Mouse (Mus musculus): ENCODE measurements at regions not wholly inside any gene's neighbourhood (a gene's known extent, or its start where the extent isn't known, plus 50 kb on each side); places are given as distances from the start of the nearest gene placed in this dataset.
A peak's percentile ranks its signal among the peaks of the same experiment; 100 is the strongest.

- Histone ChIP-seq H3K4me1 (no peaks in the 10 kb centered on the region), H3K36me3 (no peaks in the 10 kb centered on the region), H3K9ac (no peak overlapping the region), H3K27me3 (no peaks in the 10 kb centered on the region), H3K4me3 (no peak overlapping the region), H3K27ac (no peak overlapping the region), H3K4me2 (replicated peaks) (no peak overlapping the region), H3K9me3 (no peaks in the 10 kb centered on the region)
- WGBS = 90% methylated on average over 4 of the region's 4 CpGs
- no peak for ATAC-seq (ENCODE audit: low FRiP score, low read depth)
Measured at GRCm38 (mm10) chr3:147041201-147041600, 189.0 kb downstream of the Ttll7 start.

- WGBS = 85% methylated on average over 3 of the region's 3 CpGs
- no peaks in the 10 kb centered on the region for H3K9me3 ChIP-seq
- no peak for ATAC-seq (ENCODE audit: low FRiP score, low read depth)
- H3K27me3 ChIP-seq = no peaks in the 10 kb centered on the region
- H3K4me3 ChIP-seq = no peak overlapping the region
- H3K9ac ChIP-seq = no peak overlapping the region
- no peak overlapping the region for H3K27ac ChIP-seq
- 0 out of 2 replicates have a peak, but pooled peaks cover 6% of the 10 kb centered on the region for H3K4me1 ChIP-seq
- H3K4me2 ChIP-seq (replicated peaks) = no peak overlapping the region
- no peaks in the 10 kb centered on the region for H3K36me3 ChIP-seq
Measured at GRCm38 (mm10) chr3:147042911-147043310, 190.7 kb downstream of the Ttll7 start.

- Histone ChIP-seq H3K9ac (no peak overlapping the region), H3K4me3 (no peak overlapping the region), H3K36me3 (no peaks in the 10 kb centered on the region), H3K27ac (no peak overlapping the region), H3K4me2 (replicated peaks) (no peak overlapping the region), H3K4me1 (0 out of 2 replicates have a peak, but pooled peaks cover 6% of the 10 kb centered on the region), H3K27me3 (no peaks in the 10 kb centered on the region), H3K9me3 (peaks cover 8% of the 10 kb centered on the region; the same call in 1 of the 2 replicates)
- 52% methylated on average over 2 of the region's 2 CpGs for WGBS
- no peak for ATAC-seq (ENCODE audit: low FRiP score, low read depth)
Measured at GRCm38 (mm10) chr3:147046634-147047033, 194.5 kb downstream of the Ttll7 start.

GRCm38 (mm10) chr3:147054157-147054838, 202.1 kb downstream of the Ttll7 start:
- Histone ChIP-seq H3K9me3 (peaks cover 8% of the 10 kb centered on the region; the same call in 1 of the 2 replicates), H3K27me3 (no peaks in the 10 kb centered on the region), H3K4me2 (replicated peaks) (no peak overlapping the region), H3K27ac (no peak overlapping the region), H3K4me1 (peaks cover 11% of the 10 kb centered on the region), H3K36me3 (no peaks in the 10 kb centered on the region), H3K9ac (no peak overlapping the region), H3K4me3 (no peak overlapping the region)
- WGBS = 25% methylated on average over 8 of the region's 8 CpGs
- no peak for ATAC-seq (ENCODE audit: low FRiP score, low read depth)

- Histone ChIP-seq H3K27ac (peak overlapping the region; percentile 53; the same call in 1 of the 2 replicates), H3K9ac (no peak overlapping the region), H3K9me3 (no peaks in the 10 kb centered on the region), H3K4me1 (peaks cover 16% of the 10 kb centered on the region), H3K36me3 (no peaks in the 10 kb centered on the region), H3K4me3 (no peak overlapping the region), H3K27me3 (no peaks in the 10 kb centered on the region), H3K4me2 (replicated peaks) (no peak overlapping the region)
- peak; percentile 36; the same call in 1 of the 2 replicates for ATAC-seq (ENCODE audit: low FRiP score, low read depth)
- WGBS = 48% methylated on average over 3 of the region's 3 CpGs
Measured at GRCm38 (mm10) chr3:147057874-147058273, 205.7 kb downstream of the Ttll7 start.

GRCm38 (mm10) chr3:147060659-147061058, 208.5 kb downstream of the Ttll7 start:
- ATAC-seq (ENCODE audit: low FRiP score, low read depth) = no peak
- H3K27me3 ChIP-seq = no peaks in the 10 kb centered on the region
- 85% methylated on average over 8 of the region's 8 CpGs for WGBS

GRCm38 (mm10) chr3:147062451-147062850, 210.3 kb downstream of the Ttll7 start:
- no peaks in the 10 kb centered on the region for H3K36me3 ChIP-seq
- H3K4me3 ChIP-seq = no peak overlapping the region
- H3K4me1 ChIP-seq = peaks cover 24% of the 10 kb centered on the region
- no peak for ATAC-seq (ENCODE audit: low FRiP score, low read depth)
- H3K9ac ChIP-seq = no peak overlapping the region
- no peaks in the 10 kb centered on the region for H3K27me3 ChIP-seq
- WGBS = 70% methylated on average over 7 of the region's 7 CpGs
- no peak overlapping the region for H3K27ac ChIP-seq
- H3K9me3 ChIP-seq = no peaks in the 10 kb centered on the region
- H3K4me2 ChIP-seq (replicated peaks) = no peak overlapping the region

More at GRCm38 (mm10) chr3:147060659-147061058, 208.5 kb downstream of the Ttll7 start:
- H3K36me3 ChIP-seq = no peaks in the 10 kb centered on the region
- H3K9me3 ChIP-seq = no peaks in the 10 kb centered on the region
- H3K4me3 ChIP-seq = no peak overlapping the region
- H3K4me2 ChIP-seq (replicated peaks) = no peak overlapping the region
- no peak overlapping the region for H3K27ac ChIP-seq
- no peak overlapping the region for H3K9ac ChIP-seq
- H3K4me1 ChIP-seq = peaks cover 24% of the 10 kb centered on the region

GRCm38 (mm10) chr3:147063578-147064442, 211.6 kb downstream of the Ttll7 start:
- Histone ChIP-seq H3K9ac (no peak overlapping the region), H3K4me3 (no peak overlapping the region), H3K27me3 (no peaks in the 10 kb centered on the region), H3K4me2 (replicated peaks) (0 out of 2 replicates have a peak overlapping the region, but pooled peaks have one; percentile 5), H3K9me3 (no peaks in the 10 kb centered on the region), H3K27ac (peak overlapping the region; percentile 55; the same call in 1 of the 2 replicates), H3K4me1 (peaks cover 24% of the 10 kb centered on the region), H3K36me3 (no peaks in the 10 kb centered on the region)
- 62% methylated on average over 16 of the region's 16 CpGs for WGBS
- ATAC-seq (ENCODE audit: low FRiP score, low read depth) = peak; percentile 89

GRCm38 (mm10) chr3:147064443-147064868, 212.3 kb downstream of the Ttll7 start:
- Histone ChIP-seq H3K4me3 (no peak overlapping the region), H3K4me2 (replicated peaks) (no peak overlapping the region), H3K9ac (no peak overlapping the region), H3K4me1 (peaks cover 24% of the 10 kb centered on the region), H3K9me3 (no peaks in the 10 kb centered on the region), H3K27me3 (no peaks in the 10 kb centered on the region), H3K36me3 (no peaks in the 10 kb centered on the region), H3K27ac (no peak overlapping the region)
- no peak for ATAC-seq (ENCODE audit: low FRiP score, low read depth)
- 33% methylated on average over 3 of the region's 3 CpGs for WGBS

- no peaks in the 10 kb centered on the region for H3K27me3 ChIP-seq
- H3K9ac ChIP-seq = no peak overlapping the region
- H3K27ac ChIP-seq = no peak overlapping the region
- peaks cover 14% of the 10 kb centered on the region for H3K4me1 ChIP-seq
- no peak overlapping the region for H3K4me3 ChIP-seq
- WGBS = 86% methylated on average over 2 of the region's 2 CpGs
- H3K36me3 ChIP-seq = no peaks in the 10 kb centered on the region
- H3K4me2 ChIP-seq (replicated peaks) = no peak overlapping the region
- ATAC-seq (ENCODE audit: low FRiP score, low read depth) = no peak
- no peaks in the 10 kb centered on the region for H3K9me3 ChIP-seq
Measured at GRCm38 (mm10) chr3:147070972-147071371, 218.8 kb downstream of the Ttll7 start.

- H3K4me3 ChIP-seq = no peak overlapping the region
- H3K4me2 ChIP-seq (replicated peaks) = no peak overlapping the region
- H3K9me3 ChIP-seq = no peaks in the 10 kb centered on the region
- H3K9ac ChIP-seq = no peak overlapping the region
- H3K27me3 ChIP-seq = peaks cover 6% of the 10 kb centered on the region; the same call in 1 of the 2 replicates
- H3K36me3 ChIP-seq = no peaks in the 10 kb centered on the region
- WGBS = 93% methylated on average over 3 of the region's 3 CpGs
- no peak for ATAC-seq (ENCODE audit: low FRiP score, low read depth)
- H3K27ac ChIP-seq = no peak overlapping the region
- H3K4me1 ChIP-seq = peaks cover 25% of the 10 kb centered on the region
Measured at GRCm38 (mm10) chr3:147080197-147080596, 228.0 kb downstream of the Ttll7 start.

GRCm38 (mm10) chr3:147080768-147081448, 228.7 kb downstream of the Ttll7 start:
- WGBS = 85% methylated on average over 4 of the region's 4 CpGs
- Histone ChIP-seq H3K9ac (no peak overlapping the region), H3K4me2 (replicated peaks) (no peak overlapping the region), H3K27me3 (peaks cover 9% of the 10 kb centered on the region; the same call in 1 of the 2 replicates), H3K9me3 (no peaks in the 10 kb centered on the region), H3K27ac (no peak overlapping the region), H3K4me3 (no peak overlapping the region), H3K36me3 (no peaks in the 10 kb centered on the region), H3K4me1 (peaks cover 21% of the 10 kb centered on the region)
- no peak for ATAC-seq (ENCODE audit: low FRiP score, low read depth)
